Mouse (Mus musculus) midbrain, embryonic 11.5 days (tissue): ENCODE measurements around the gene Pde6h. TPM values are rescaled to one million over a fixed set of nuclear protein-coding genes. Genes with fewer than 3 reads are reported as not detected.
A peak's percentile ranks its signal among the peaks of the same experiment; 100 is the strongest.

ENCODE experiments used
- ATAC-seq: fragments of 200-750 bp; cut with Nextera tagmentation; 2 replicates; pipeline ENCODE4 v1.8.0; 2017; ENCODE audit warnings: moderate TSS enrichment, moderate library complexity; ENCODE audit not compliant: low FRiP score
- DNase-seq: peaks from one replicate; pipeline ENCODE4 v3.0.0; 2015; ENCODE audit warnings: low spot score; ENCODE audit errors: missing footprints
- H3K27ac ChIP-seq: fragments of 300-500 bp; sonication (generic); 2 replicates; pipeline ENCODE4 v1.5.1; 2014; ENCODE audit warnings: low read depth, low read length
- H3K27me3 ChIP-seq: fragments of 300-500 bp; sonication (generic); 2 replicates; pipeline ENCODE4 v1.6.1; 2014; ENCODE audit warnings: mild to moderate bottlenecking, low read length, moderate library complexity, mixed read lengths; ENCODE audit not compliant: control insufficient read depth, insufficient read depth
- H3K36me3 ChIP-seq: fragments of 300-500 bp; sonication (generic); 2 replicates; pipeline ENCODE4 v1.6.1; 2014; ENCODE audit warnings: mild to moderate bottlenecking, low read length, moderate library complexity, mixed read lengths; ENCODE audit not compliant: control insufficient read depth, insufficient read depth
- H3K4me1 ChIP-seq: fragments of 300-500 bp; sonication (generic); 2 replicates; pipeline ENCODE4 v1.6.1; 2014; ENCODE audit warnings: low read length; ENCODE audit not compliant: control insufficient read depth, insufficient read depth
- H3K4me2 ChIP-seq: fragments of 300-500 bp; sonication (generic); 2 replicates; pipeline ENCODE4 v1.6.1; 2014; ENCODE audit warnings: mild to moderate bottlenecking, moderate library complexity
- H3K4me3 ChIP-seq: fragments of 300-500 bp; sonication (generic); 2 replicates; pipeline ENCODE4 v1.5.1; 2014; ENCODE audit warnings: low read depth, low read length
- H3K9ac ChIP-seq: fragments of 300-500 bp; sonication (generic); 2 replicates; pipeline ENCODE4 v1.6.1; 2014; ENCODE audit warnings: low read length
- H3K9me3 ChIP-seq: fragments of 300-500 bp; sonication (generic); 2 replicates; pipeline ENCODE4 v1.6.1; 2016; ENCODE audit warnings: low read length; ENCODE audit not compliant: control insufficient read depth
- WGBS: fragments of 180-500 bp; shearing (Covaris S2); extraction: QIAGEN DNeasy Blood & Tissue Kit; methylation state at CpG from one replicate; pipeline ENCODE4 v1.1.7; 2014; 5-methylcytosine and 5-hydroxymethylcytosine counted together
- polyA plus RNA-seq: library from polyadenylated mRNA; unstranded; fragments of >200 nt; fragmentation: Nextera tagmentation; extraction: Ambion mirVana; gene quantifications from 2 replicates; pipeline ENCODE4 v1.2.1, GENCODE M21; 2014

Gene Pde6h
- polyA plus RNA-seq, 1 experiment from 2014 or later, result not detected

- Histone ChIP-seq H3K4me2 (no peak overlapping the region), H3K27ac (no peak overlapping the region), H3K4me3 (no peak overlapping the region), H3K27me3 (no peaks in the 10 kb centered on the region), H3K9me3 (no peaks in the 10 kb centered on the region), H3K4me1 (peaks cover 2% of the 10 kb centered on the region; the same call in 1 of the 2 replicates), H3K36me3 (no peaks in the 10 kb centered on the region), H3K9ac (no peak overlapping the region)
- no peak for ATAC-seq
- no peak for DNase-seq
- 23% methylated on average over 2 of the region's 2 CpGs for WGBS
Measured at GRCm38 (mm10) chr6:136917885-136918284, 5.7 kb upstream of the Pde6h start.

GRCm38 (mm10) chr6:136920320-136921257, 3.0 kb upstream of the Pde6h start:
- 49% methylated on average over 16 of the region's 16 CpGs for WGBS
- no peaks in the 10 kb centered on the region for H3K27me3 ChIP-seq
- peak overlapping the region; percentile 31; the same call in 1 of the 2 replicates for H3K9ac ChIP-seq
- H3K27ac ChIP-seq, result no peak overlapping the region
- H3K4me3 ChIP-seq, result no peak overlapping the region
- H3K4me2 ChIP-seq, result no peak overlapping the region
- H3K36me3 ChIP-seq, result no peaks in the 10 kb centered on the region
- ATAC-seq (peak; percentile 65; the same call in 1 of the 2 replicates), DNase-seq (peak; percentile 98)
- H3K9me3 ChIP-seq, result no peaks in the 10 kb centered on the region
- H3K4me1 ChIP-seq, result no peaks in the 10 kb centered on the region

- Histone ChIP-seq H3K36me3 (no peaks in the 10 kb centered on the region), H3K4me3 (no peak overlapping the region), H3K4me1 (no peaks in the 10 kb centered on the region), H3K4me2 (no peak overlapping the region), H3K27ac (no peak overlapping the region), H3K9me3 (no peaks in the 10 kb centered on the region), H3K27me3 (no peaks in the 10 kb centered on the region), H3K9ac (no peak overlapping the region)
- ATAC-seq (no peak), DNase-seq (no peak)
- 89% methylated on average over 7 of the region's 7 CpGs for whole genome bisulfite sequencing
Measured at GRCm38 (mm10) chr6:136921601-136922000, 2.0 kb upstream of the Pde6h start.

- Histone ChIP-seq H3K4me2 (no peak within 1 kb of the TSS), H3K4me1 (no peaks in the 10 kb centered on the region), H3K9me3 (no peaks in the 10 kb centered on the region), H3K4me3 (no peak within 1 kb of the TSS), H3K9ac (no peak within 1 kb of the TSS), H3K36me3 (no peaks in the 10 kb centered on the region), H3K27ac (no peak within 1 kb of the TSS), H3K27me3 (no peaks in the 10 kb centered on the region)
- 82% methylated on average over 5 of the region's 5 CpGs for WGBS
- ATAC-seq (no peak), DNase-seq (no peak)
Measured at GRCm38 (mm10) chr6:136922080-136922479, 1.6 kb upstream of the Pde6h start, which contains the start of gene Erp27. Gene Erp27 (minus strand): TSS chr6:136922180.

- ATAC-seq (no peak), DNase-seq (no peak)
- 88% methylated on average over 7 of the region's 7 CpGs for WGBS
- no peaks in the 10 kb centered on the region for H3K4me1 ChIP-seq
- H3K4me2 ChIP-seq, result no peak overlapping the region
- H3K9me3 ChIP-seq, result no peaks in the 10 kb centered on the region
- no peak overlapping the region for H3K9ac ChIP-seq
- H3K4me3 ChIP-seq, result no peak overlapping the region
- no peaks in the 10 kb centered on the region for H3K27me3 ChIP-seq
- H3K27ac ChIP-seq, result no peak overlapping the region
- H3K36me3 ChIP-seq, result no peaks in the 10 kb centered on the region
Measured at GRCm38 (mm10) chr6:136922871-136923270, 761 bp upstream of the Pde6h start.

- 82% methylated on average over 8 of the region's 8 CpGs for WGBS
- no peaks in the 10 kb centered on the region for H3K9me3 ChIP-seq
- no peak overlapping the region for H3K4me2 ChIP-seq
- H3K27me3 ChIP-seq, result no peaks in the 10 kb centered on the region
- H3K36me3 ChIP-seq, result no peaks in the 10 kb centered on the region
- no peak for DNase-seq
- ATAC-seq, result no peak
- no peaks in the 10 kb centered on the region for H3K4me1 ChIP-seq
- H3K4me3 ChIP-seq, result no peak overlapping the region
- no peak overlapping the region for H3K27ac ChIP-seq
- no peak overlapping the region for H3K9ac ChIP-seq
Measured at GRCm38 (mm10) chr6:136925049-136925448, 1.4 kb downstream of the Pde6h start.

GRCm38 (mm10) chr6:136927626-136928025, 4.0 kb downstream of the Pde6h start:
- H3K27ac ChIP-seq, result no peak overlapping the region
- no peak overlapping the region for H3K4me2 ChIP-seq
- H3K27me3 ChIP-seq, result no peaks in the 10 kb centered on the region
- no peak overlapping the region for H3K4me3 ChIP-seq
- ATAC-seq (no peak), DNase-seq (no peak)
- H3K9ac ChIP-seq, result no peak overlapping the region
- no peaks in the 10 kb centered on the region for H3K9me3 ChIP-seq
- WGBS, result 82% methylated on average over 1 of the region's 1 CpGs
- no peaks in the 10 kb centered on the region for H3K4me1 ChIP-seq
- no peaks in the 10 kb centered on the region for H3K36me3 ChIP-seq

- H3K27ac ChIP-seq, result no peak overlapping the region
- no peak for DNase-seq
- H3K4me2 ChIP-seq, result no peak overlapping the region
- H3K4me1 ChIP-seq, result no peaks in the 10 kb centered on the region
- no peaks in the 10 kb centered on the region for H3K9me3 ChIP-seq
- 68% methylated on average over 12 of the region's 12 CpGs for WGBS
- no peaks in the 10 kb centered on the region for H3K36me3 ChIP-seq
- H3K9ac ChIP-seq, result no peak overlapping the region
- H3K4me3 ChIP-seq, result no peak overlapping the region
- peak; percentile 42; the same call in 1 of the 2 replicates for ATAC-seq
- H3K27me3 ChIP-seq, result no peaks in the 10 kb centered on the region
Measured at GRCm38 (mm10) chr6:136930677-136931076, 7.0 kb downstream of the Pde6h start.

GRCm38 (mm10) chr6:136931246-136931645, 7.6 kb downstream of the Pde6h start:
- Histone ChIP-seq H3K27ac (no peak overlapping the region), H3K9ac (no peak overlapping the region), H3K27me3 (no peaks in the 10 kb centered on the region), H3K4me2 (no peak overlapping the region), H3K36me3 (no peaks in the 10 kb centered on the region), H3K9me3 (no peaks in the 10 kb centered on the region), H3K4me1 (no peaks in the 10 kb centered on the region), H3K4me3 (no peak overlapping the region)
- ATAC-seq (no peak), DNase-seq (no peak)
- WGBS, result 84% methylated on average over 13 of the region's 13 CpGs
